Mouse (Mus musculus) midbrain, embryonic 10.5 days (tissue): ENCODE data around the gene Fadd. TPM values are rescaled to one million over a fixed set of nuclear protein-coding genes. Genes with fewer than 3 reads are reported as not detected.

Experiments used
- DNase-seq: peaks from one replicate; pipeline ENCODE4 v3.0.0-alpha.2; 2017; ENCODE audit warnings: low spot score
- H3K27ac ChIP-seq: fragments of 300-500 bp; sonication (generic); replicated peaks from 2 replicates; pipeline ENCODE4 v1.5.1; 2016; ENCODE audit warnings: mild to moderate bottlenecking
- H3K27me3 ChIP-seq: fragments of 300-500 bp; sonication (generic); 2 replicates; pipeline ENCODE4 v1.6.1; 2016; ENCODE audit warnings: low read depth, mild to moderate bottlenecking; ENCODE audit not compliant: poor library complexity, severe bottlenecking
- H3K36me3 ChIP-seq: fragments of 300-500 bp; sonication (generic); 2 replicates; pipeline ENCODE4 v1.6.1; 2016; ENCODE audit warnings: mild to moderate bottlenecking, moderate library complexity
- H3K4me1 ChIP-seq: fragments of 300-500 bp; sonication (generic); 2 replicates; pipeline ENCODE4 v1.6.1; 2016
- H3K4me3 ChIP-seq: fragments of 300-500 bp; sonication (generic); 2 replicates; pipeline ENCODE4 v1.5.1; 2016; ENCODE audit warnings: mild to moderate bottlenecking, moderate library complexity
- H3K9me3 ChIP-seq: fragments of 300-500 bp; sonication (generic); replicated peaks from 2 replicates; pipeline ENCODE4 v1.6.1; 2016; ENCODE audit warnings: mild to moderate bottlenecking
- WGBS: fragments of 180-500 bp; shearing (Covaris S2); methylation state at CpG from one replicate; pipeline ENCODE4 v1.1.7; 2016; 5-methylcytosine and 5-hydroxymethylcytosine counted together
- polyA plus RNA-seq: library from polyadenylated mRNA; unstranded; fragments of >200 nt; fragmentation: Nextera tagmentation; extraction: Ambion mirVana; gene quantifications from 2 replicates; pipeline ENCODE4 v1.2.1, GENCODE M21; 2016

Gene Fadd
- polyA plus RNA-seq, 1 experiment from 2014 or later, result 11.6 TPM

DNA sequence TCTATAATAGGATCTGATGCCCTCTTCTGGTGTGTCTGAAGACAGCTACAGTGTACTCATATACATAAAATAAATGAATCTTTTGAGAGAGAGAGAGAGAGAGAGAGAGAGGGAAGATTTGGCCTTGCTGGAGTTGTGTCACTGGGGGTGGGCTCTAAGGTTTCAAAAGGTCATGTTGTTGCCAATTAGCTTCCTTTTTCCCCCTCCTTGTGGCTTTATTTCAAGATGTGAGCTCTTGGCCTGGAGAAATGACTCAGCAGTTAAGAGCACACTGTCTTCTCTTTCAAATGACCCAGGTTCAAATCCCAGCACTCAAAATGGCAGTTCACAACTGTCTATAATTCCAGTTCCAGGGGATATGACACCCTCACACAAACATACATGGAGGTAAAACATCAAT, 14.2 kb downstream of the Fadd start:
- H3K4me3 ChIP-seq, result no peak overlapping the region
- H3K36me3 ChIP-seq, result no peaks in the 10 kb centered on the region
- H3K9me3 ChIP-seq, result no peaks in the 10 kb centered on the region
- no peak overlapping the region for H3K27ac ChIP-seq
- H3K27me3 ChIP-seq, result peaks cover 57% of the 10 kb centered on the region
- peaks cover 6% of the 10 kb centered on the region for H3K4me1 ChIP-seq
- no peak for DNase-seq

DNA sequence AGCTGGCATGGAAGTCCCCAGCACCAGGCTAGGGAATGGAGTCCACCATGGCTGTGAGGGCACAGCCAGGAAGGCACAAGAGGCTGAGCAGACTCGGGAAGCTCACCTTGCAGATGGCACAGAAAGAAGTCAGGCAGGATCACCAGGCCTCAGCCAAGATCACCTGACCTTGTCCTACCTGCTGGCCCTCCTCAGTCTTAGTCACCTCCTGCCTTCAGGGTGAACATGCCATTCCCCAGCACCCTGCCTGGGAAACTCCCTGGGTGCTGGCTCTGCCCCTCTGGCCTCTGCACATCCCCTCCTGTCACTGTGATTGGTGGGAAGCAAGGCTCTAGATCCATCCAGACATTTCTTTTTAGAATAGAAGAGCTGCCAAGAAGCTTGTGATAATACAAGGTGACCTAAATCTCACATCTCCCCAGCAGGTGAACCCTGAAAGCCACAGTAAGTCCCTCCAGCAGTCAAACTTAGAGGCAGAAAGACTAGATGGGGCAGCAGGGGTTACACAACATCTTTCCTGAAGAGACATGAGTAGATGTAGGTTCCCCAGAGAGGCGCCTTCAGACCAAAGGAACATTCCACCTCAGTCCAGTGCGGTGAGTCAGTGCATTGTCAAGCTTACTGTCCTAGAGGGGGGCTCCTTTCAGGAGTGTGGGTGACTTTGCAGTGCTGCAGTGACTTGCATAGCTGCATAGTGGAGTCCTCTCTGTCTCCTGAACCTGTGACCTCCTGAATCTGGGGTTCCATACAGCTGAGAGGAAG, 15.2 kb downstream of the Fadd start:
- Histone ChIP-seq H3K4me1 (peaks cover 16% of the 10 kb centered on the region), H3K36me3 (no peaks in the 10 kb centered on the region), H3K27ac (no peak overlapping the region), H3K9me3 (no peaks in the 10 kb centered on the region), H3K4me3 (no peak overlapping the region), H3K27me3 (peaks cover 64% of the 10 kb centered on the region)
- 79% methylated on average over 3 of the region's 3 CpGs for WGBS
- no peak for DNase-seq

DNA sequence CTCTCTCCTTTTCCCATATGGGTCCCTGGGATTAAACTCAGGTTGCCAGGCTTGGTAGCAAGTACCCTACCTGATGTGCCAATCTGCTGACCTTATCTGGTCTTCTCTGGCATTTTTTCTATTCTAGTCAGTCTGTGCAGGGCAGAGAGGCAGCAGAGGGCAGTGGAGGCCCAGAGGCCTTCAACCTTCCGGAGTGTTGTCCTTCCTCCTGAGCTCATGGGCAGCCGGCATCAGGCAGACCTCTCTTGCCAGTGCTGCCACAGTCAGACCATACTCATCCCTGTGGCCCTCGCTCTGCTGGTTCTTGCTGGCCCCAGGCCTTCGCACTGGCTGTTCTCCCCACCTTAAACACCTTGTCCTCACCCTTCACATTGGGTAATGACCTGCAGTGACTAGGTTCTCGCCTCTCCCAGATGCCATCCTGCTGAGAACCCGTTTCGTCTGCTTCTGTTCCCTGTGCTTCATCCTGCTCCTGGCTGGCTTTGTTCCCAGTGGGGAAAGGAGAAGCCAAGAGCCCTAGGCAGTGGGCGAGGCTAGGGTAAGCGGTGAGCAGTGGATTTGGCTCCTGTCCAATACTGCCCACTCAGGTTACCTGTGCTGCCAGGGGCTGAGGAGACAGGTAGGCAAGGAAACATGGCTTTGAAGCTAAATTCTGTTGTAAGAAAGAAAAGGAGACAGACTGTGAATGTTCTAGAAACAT, 18.7 kb downstream of the Fadd start:
- 63% methylated on average over 9 of the region's 9 CpGs for WGBS
- H3K4me3 ChIP-seq, result no peak overlapping the region
- no peak for DNase-seq

DNA sequence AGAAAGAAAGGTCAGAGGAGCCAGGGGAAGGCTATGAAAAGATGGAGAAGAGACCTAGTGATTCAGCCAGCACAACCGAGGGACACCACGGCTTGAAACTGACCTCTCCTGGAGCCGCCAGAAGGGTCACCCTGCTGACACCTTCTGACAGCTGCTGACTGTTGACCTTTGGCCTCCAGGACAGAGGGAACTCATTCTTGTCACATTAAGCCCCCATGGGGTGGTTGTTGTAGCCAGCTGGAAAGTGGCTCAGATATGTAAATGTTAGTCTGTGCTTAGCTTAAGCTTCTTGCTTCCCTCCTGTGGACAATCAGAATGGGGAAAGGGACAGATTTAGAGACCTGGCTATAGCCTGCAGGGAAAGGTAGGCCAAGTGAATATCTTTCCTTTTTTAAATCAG, 20.2 kb downstream of the Fadd start:
- Histone ChIP-seq H3K27me3 (peaks cover 78% of the 10 kb centered on the region), H3K36me3 (no peaks in the 10 kb centered on the region), H3K9me3 (no peaks in the 10 kb centered on the region), H3K27ac (no peak overlapping the region), H3K4me3 (no peak overlapping the region), H3K4me1 (peaks cover 26% of the 10 kb centered on the region)
- DNase-seq, result peak; percentile 76
- 2% methylated on average over 3 of the region's 3 CpGs for WGBS

More for the DNA sequence above, 18.7 kb downstream of the Fadd start:
- peaks cover 82% of the 10 kb centered on the region for H3K27me3 ChIP-seq
- peaks cover 26% of the 10 kb centered on the region for H3K4me1 ChIP-seq
- no peak overlapping the region for H3K27ac ChIP-seq
- no peaks in the 10 kb centered on the region for H3K36me3 ChIP-seq
- H3K9me3 ChIP-seq, result no peaks in the 10 kb centered on the region

DNA sequence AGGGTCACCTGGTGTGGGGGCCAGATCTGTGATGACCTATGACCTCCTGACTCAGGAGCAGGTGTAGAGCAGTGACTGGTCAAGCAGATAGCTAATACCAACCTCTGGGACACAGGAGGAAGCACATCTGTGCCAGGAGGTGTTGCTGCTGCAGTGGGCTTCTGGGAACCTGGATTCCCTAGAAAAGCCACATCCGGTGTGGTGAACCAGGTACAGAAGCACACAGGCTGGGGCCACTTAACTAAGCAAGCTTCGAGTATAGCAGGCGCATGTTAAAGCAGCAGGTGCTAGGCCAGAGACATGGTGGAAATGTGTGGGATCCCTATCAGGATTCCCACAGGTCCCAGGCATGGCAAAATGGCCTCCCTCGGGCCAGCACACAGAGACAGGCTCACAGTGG, 21.7 kb downstream of the Fadd start:
- H3K4me1 ChIP-seq, result peaks cover 26% of the 10 kb centered on the region
- no peaks in the 10 kb centered on the region for H3K36me3 ChIP-seq
- H3K4me3 ChIP-seq, result no peak overlapping the region
- H3K9me3 ChIP-seq, result no peaks in the 10 kb centered on the region
- 88% methylated on average over 4 of the region's 4 CpGs for WGBS
- H3K27ac ChIP-seq, result no peak overlapping the region
- peaks cover 76% of the 10 kb centered on the region for H3K27me3 ChIP-seq
- no peak for DNase-seq

DNA sequence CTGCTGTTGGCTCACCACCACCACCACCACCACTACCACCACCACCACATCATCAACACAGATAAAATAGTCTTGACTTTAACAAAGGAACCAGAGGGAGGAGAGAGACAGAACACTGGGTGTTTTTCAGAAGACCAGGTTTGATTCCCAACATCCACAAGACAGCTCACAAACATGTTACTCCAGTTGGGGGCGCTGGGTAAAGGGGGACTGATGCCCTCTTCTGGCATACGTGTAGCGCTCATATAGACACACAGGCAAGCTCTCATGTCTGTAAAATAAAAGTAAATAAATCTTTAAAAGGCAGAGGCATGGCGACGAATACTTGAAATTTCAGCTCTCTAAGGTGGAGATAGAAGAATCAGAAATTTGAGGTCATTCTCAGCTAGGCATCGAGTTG, 23.7 kb downstream of the Fadd start:
- Histone ChIP-seq H3K4me3 (no peak overlapping the region), H3K27ac (no peak overlapping the region), H3K4me1 (peaks cover 25% of the 10 kb centered on the region), H3K9me3 (no peaks in the 10 kb centered on the region), H3K27me3 (peaks cover 66% of the 10 kb centered on the region), H3K36me3 (no peaks in the 10 kb centered on the region)
- WGBS, result 47% methylated on average over 6 of the region's 6 CpGs
- DNase-seq, result no peak

DNA sequence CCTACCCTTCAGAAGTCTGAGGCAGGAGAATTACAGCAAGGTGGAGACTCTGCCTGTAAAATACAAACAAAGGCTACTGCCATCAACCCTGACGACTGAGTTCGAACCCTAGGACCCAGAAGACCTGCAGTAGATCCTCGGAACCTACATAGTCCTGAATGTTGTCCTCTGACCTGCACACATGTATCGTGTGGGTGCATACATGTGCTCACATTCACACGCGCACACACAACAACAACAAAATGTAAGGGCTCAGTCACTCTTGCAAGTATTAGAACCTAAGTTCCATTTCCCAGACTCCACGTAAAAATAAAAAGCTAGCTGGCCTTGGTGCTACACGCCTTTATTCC, 28.2 kb downstream of the Fadd start:
- H3K4me1 ChIP-seq, result peaks cover 38% of the 10 kb centered on the region
- H3K27ac ChIP-seq, result peak overlapping the region; percentile 94
- no peaks in the 10 kb centered on the region for H3K9me3 ChIP-seq
- DNase-seq, result no peak
- peaks cover 30% of the 10 kb centered on the region for H3K27me3 ChIP-seq
- WGBS, result 27% methylated on average over 8 of the region's 8 CpGs
- H3K4me3 ChIP-seq, result peak overlapping the region; percentile 98
- peaks cover 31% of the 10 kb centered on the region for H3K36me3 ChIP-seq

DNA sequence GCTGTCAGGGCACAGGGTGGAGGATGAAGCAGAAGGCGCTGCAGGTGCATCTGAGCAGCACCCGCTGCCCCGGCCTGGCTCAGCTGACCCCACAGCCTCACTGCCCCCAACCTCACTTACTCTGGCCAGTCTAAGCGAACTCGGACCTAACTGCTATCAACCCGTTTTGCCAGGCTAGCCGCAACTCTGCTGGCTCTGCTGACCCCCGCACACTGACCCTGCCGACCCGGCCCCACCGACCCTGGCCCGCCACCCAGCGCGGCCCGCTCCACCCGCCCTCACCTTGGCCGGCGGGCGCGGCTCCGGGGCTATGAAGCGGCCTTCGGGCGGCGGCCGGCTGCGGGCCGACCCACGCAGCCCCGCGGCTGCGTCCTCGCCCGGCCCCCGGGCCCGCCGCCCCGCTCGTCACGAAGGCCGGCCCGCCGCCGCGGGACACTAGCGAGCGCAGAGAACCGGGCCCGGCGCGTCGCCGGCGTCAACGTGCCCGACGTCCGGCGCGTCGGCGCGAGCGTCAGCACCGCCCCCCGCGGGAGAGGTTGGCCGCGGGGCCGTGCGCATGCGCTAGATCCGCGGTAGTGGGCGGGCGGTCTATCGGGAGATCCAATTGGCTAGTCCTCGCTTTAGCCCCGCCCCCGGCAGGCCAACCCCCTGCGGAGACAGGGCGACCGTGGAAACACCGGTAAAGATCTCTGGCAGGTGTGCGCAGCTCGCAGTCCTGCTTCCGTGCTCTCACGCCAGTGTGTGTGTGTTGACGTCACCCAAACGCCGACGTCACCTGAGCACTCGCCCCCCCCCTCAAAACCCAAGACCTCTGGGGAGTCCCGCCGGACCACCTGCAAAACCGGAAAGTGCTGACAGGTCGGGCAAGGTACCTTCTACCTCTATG, 28.8 kb downstream of the Fadd start, which contains the start of gene Ppfia1:
Gene Ppfia1, minus strand, starts transcription at position 493 of the 886 bp plus-strand sequence.
- Histone ChIP-seq H3K27me3 (peaks cover 24% of the 10 kb centered on the region), H3K4me1 (peaks cover 38% of the 10 kb centered on the region), H3K9me3 (no peaks in the 10 kb centered on the region), H3K36me3 (peaks cover 38% of the 10 kb centered on the region), H3K4me3 (peak within 1 kb of the TSS; percentile 98), H3K27ac (peak within 1 kb of the TSS; percentile 94)
- peak; percentile 96 for DNase-seq
- WGBS, result under 1% methylated on average over 97 of the region's 97 CpGs

DNA sequence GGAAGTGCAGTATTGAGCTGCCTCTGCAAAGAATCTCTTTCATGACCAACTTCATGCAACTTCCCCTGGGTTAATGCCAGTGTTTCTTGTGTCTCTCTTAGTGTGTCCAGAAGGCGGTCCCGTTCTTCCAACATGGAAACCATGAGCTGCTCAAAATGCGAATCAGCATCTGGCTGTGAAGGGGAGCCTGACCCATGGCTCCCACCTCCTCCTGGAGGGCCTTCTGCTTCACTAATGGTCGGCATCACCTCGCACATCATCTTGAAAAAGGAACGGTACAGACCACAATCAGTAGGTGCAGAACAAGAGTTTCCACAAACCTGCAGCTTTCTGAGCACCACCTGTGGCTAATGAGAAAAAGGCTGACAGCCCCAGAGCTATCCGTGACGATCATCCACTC, 30.0 kb downstream of the Fadd start:
- Histone ChIP-seq H3K27me3 (peaks cover 22% of the 10 kb centered on the region), H3K4me3 (peak overlapping the region; percentile 98), H3K4me1 (peaks cover 38% of the 10 kb centered on the region), H3K9me3 (no peaks in the 10 kb centered on the region), H3K27ac (no peak overlapping the region), H3K36me3 (peaks cover 49% of the 10 kb centered on the region)
- WGBS, result 91% methylated on average over 8 of the region's 8 CpGs
- DNase-seq, result no peak

DNA sequence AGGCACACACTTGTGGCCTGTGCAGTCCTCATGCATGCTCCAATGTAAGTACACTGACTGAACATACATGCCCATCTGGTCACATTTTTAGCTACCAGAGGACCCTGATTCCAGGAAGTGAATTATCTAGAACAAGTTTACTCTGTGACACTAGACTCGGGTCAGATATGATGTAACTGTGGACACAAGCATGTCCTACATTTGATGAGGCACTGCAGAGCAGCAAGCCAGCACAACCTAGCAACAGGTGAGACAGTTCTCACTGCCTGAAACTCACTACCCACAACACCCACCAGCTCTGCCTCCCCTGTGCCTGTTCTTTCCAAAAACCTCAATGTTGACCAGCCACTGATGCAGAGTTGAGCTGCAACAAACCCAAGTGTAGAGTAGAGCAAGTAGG, 31.5 kb downstream of the Fadd start:
- peaks cover 63% of the 10 kb centered on the region for H3K36me3 ChIP-seq
- DNase-seq, result no peak
- WGBS, result 91% methylated on average over 1 of the region's 1 CpGs

DNA sequence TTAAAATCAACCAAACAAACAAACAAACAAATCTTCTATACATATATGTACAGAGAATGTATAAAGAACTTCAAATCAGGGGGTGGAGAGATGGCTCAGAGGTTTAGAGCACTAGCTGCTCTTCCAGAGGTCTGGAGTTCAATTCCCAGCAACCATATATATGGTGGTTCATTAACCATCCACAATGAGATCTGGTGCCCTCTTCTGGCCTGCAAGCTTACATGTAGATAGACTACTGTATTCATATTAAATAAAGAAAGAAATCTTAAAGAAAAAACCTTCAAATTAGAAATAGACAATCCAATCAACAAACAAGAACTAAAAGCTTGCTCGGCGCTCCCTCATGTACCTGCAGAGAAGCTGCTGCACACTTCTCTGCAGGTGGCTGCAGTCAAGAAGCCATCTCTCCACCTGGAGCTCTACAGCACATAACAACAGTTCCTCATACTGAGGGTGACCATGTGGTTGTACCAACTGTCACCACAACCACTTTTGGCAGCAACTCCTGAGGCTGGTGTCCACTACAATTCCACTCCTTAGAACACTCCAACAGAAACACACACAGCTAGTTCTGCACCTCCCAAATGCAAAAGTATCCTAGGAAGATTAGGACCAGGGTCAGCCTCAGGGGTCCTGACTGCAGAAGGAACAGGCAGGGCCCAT, 32.2 kb downstream of the Fadd start:
- Histone ChIP-seq H3K4me3 (no peak overlapping the region), H3K27ac (no peak overlapping the region), H3K9me3 (no peaks in the 10 kb centered on the region), H3K36me3 (peaks cover 70% of the 10 kb centered on the region), H3K27me3 (peaks cover 4% of the 10 kb centered on the region), H3K4me1 (peaks cover 38% of the 10 kb centered on the region)
- 99% methylated on average over 2 of the region's 2 CpGs for WGBS
- no peak for DNase-seq

More for the DNA sequence above, 31.5 kb downstream of the Fadd start:
- Histone ChIP-seq H3K27ac (no peak overlapping the region), H3K4me3 (no peak overlapping the region), H3K27me3 (peaks cover 12% of the 10 kb centered on the region), H3K9me3 (no peaks in the 10 kb centered on the region), H3K4me1 (peaks cover 38% of the 10 kb centered on the region)

DNA sequence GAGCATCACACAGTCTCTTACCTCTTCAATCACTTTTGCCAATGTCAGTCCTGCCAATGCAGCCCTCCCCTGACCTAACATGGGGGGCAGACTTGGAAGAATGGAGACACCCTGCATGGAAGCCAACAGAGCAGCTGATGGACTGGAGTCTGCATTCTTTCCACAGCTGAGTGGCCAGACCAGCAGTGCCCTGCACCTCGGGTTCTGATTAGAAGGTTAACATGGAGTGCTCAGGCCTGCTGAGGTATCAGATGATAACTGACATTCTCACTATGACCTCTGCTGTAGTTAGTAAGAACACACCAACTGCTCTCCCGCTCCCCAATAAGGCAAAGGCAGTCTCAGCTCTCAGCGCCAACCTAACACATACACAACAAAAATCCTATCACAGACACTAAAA, 37.0 kb downstream of the Fadd start:
- Histone ChIP-seq H3K9me3 (no peaks in the 10 kb centered on the region), H3K36me3 (peaks cover 52% of the 10 kb centered on the region), H3K27ac (no peak overlapping the region), H3K4me3 (no peak overlapping the region), H3K4me1 (peaks cover 2% of the 10 kb centered on the region; the same call in 1 of the 2 replicates), H3K27me3 (no peaks in the 10 kb centered on the region)
- no peak for DNase-seq
- 88% methylated on average over 3 of the region's 3 CpGs for WGBS
